Comparison of ENCODE assay signal across 8 mouse cellular contexts in the genomic region with DNA sequence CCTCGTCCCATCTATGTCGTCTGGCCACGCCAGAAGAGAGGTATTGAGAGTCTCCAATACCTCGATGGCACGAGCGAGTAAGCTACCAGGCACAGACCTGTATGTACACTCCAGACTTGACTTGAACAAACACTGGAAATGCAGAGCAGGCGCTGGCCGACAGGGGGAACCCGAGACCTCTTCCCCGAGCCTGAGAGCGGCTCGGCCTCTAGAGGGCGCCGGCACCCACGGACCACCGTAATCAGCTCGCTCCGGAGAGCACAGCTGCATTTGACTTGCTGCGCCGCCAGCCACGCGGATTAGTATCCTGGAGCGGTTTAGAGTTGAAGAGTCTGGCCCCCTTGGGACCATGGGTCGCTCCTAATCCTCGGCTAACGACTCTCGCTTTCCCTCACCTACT. TPM values are rescaled to one million over a fixed set of nuclear protein-coding genes. Genes with fewer than 3 reads are reported as not detected.
DNase-seq lines count a peak whose midpoint lies in the region; ATAC-seq lines count a peak whose summit lies in the region.

No protein-coding gene starts in this region.

- peak overlapping the region; percentile 46 for H3K4me3 ChIP-seq in hindbrain, embryonic 16.5 days (ENCODE audit: low read length)

- H3K27me3 ChIP-seq in hindbrain, embryonic 16.5 days (replicated peaks; ENCODE audit: control insufficient read depth, insufficient read depth, low read length), result 0 out of 2 replicates have a peak, but pooled peaks cover 2% of the 10 kb centered on the region

- H3K9me3 ChIP-seq in hindbrain, embryonic 16.5 days (ENCODE audit: control insufficient read depth, low read length), result no peaks in the 10 kb centered on the region

- H3K9ac ChIP-seq in hindbrain, embryonic 16.5 days (ENCODE audit: low read depth, low read length), result peak overlapping the region; percentile 81

- DNase-seq in T-cell, adult 2 months (ENCODE audit: low spot score), result peak; percentile 92
- peak; percentile 91 to 98 for DNase-seq in cerebellum, postnatal 4 days (ENCODE audit: low spot score in 2 of 2)
- peak; percentile 94 for DNase-seq in gastrocnemius, adult 18-20 months (ENCODE audit: low spot score)
- peak; percentile 96 for DNase-seq in left cerebral cortex, adult 18-20 months (ENCODE audit: low spot score in 2 of 2)
- peak; percentile 92 to 95 for DNase-seq in lung, postnatal 4 days
- DNase-seq in retina, postnatal 1 day, result peak; percentile 96
- peak; percentile 97 for DNase-seq in thymus, postnatal 4 days

- H3K36me3 ChIP-seq in hindbrain, embryonic 16.5 days (ENCODE audit: control insufficient read depth, insufficient read depth, low read length), result peaks cover 2% of the 10 kb centered on the region; the same call in 1 of the 2 replicates

- peaks cover 73% of the 10 kb centered on the region for H3K4me1 ChIP-seq in hindbrain, embryonic 16.5 days (ENCODE audit: control insufficient read depth, insufficient read depth, low read depth, low read length)

- peak; percentile 15 for ATAC-seq in hindbrain, embryonic 16.5 days

- WGBS in hindbrain, embryonic 16.5 days, result under 1% methylated on average over 27 of the region's 27 CpGs

- peak overlapping the region; percentile 90 for H3K4me2 ChIP-seq in hindbrain, embryonic 16.5 days (ENCODE audit: low read length)

- peak overlapping the region; percentile 98 for H3K27ac ChIP-seq in hindbrain, embryonic 16.5 days (ENCODE audit: low read depth, low read length)

RNA-seq across cellular contexts. Expression of a gene that starts 2.0 kb away (rescaled TPM):
- total RNA-seq in gastrocnemius, adult 18-20 months (2021), result 10 to 100 TPM; 10.1 to 13.7 TPM
- polyA plus RNA-seq in hindbrain, embryonic 16.5 days (2015; fragmentation: Nextera tagmentation; extraction: Ambion mirVana), result 23.2 and 29.5 TPM in 2 replicates
- total RNA-seq in left cerebral cortex, adult 18-20 months (2021), result 1 to 10 TPM; 3.5 to 5.2 TPM

RNA-seq across cellular contexts. Expression of a gene that starts 9.4 kb away (rescaled TPM):
- 10 to 100 TPM; 25.8 to 25.9 TPM for total RNA-seq in gastrocnemius, adult 18-20 months (2021)
- 52.8 and 59.3 TPM in 2 replicates for polyA plus RNA-seq in hindbrain, embryonic 16.5 days (2015; fragmentation: Nextera tagmentation; extraction: Ambion mirVana)
- 10 to 100 TPM; 23.4 to 27.0 TPM for total RNA-seq in left cerebral cortex, adult 18-20 months (2021)

RNA-seq across cellular contexts. Expression of a gene that starts 11.3 kb away (rescaled TPM):
- total RNA-seq in gastrocnemius, adult 18-20 months (2021), result 100 to 1,000 TPM; 381 to 402 TPM
- polyA plus RNA-seq in hindbrain, embryonic 16.5 days (2015; fragmentation: Nextera tagmentation; extraction: Ambion mirVana), result 2.0 and 3.3 TPM in 2 replicates
- total RNA-seq in left cerebral cortex, adult 18-20 months (2021), result 1 to 10 TPM; 3.9 to 4.8 TPM

RNA-seq across cellular contexts. Expression of a gene that starts 21.5 kb away (rescaled TPM):
- under 1 TPM; 0.14 to 0.36 TPM for total RNA-seq in gastrocnemius, adult 18-20 months (2021)
- polyA plus RNA-seq in hindbrain, embryonic 16.5 days (2015; fragmentation: Nextera tagmentation; extraction: Ambion mirVana), result 129 and 136 TPM in 2 replicates
- total RNA-seq in left cerebral cortex, adult 18-20 months (2021), result 1 to 10 TPM; 7.6 to 8.3 TPM

Comparison
In these comparisons a context has a peak if more than half of its experiments do, and no peak if none do; other contexts are left out.
1. Peak in every context shown above with its lines: DNase-seq, ATAC-seq, H3K4me3 ChIP-seq and H3K27ac ChIP-seq.
2. RNA of a gene that starts 11.3 kb away (total RNA-seq): 381 to 402 TPM in gastrocnemius, adult 18-20 months; 3.9 to 4.8 TPM in left cerebral cortex, adult 18-20 months; every median in the first group is over 10 times any median in the second.